Mouse (Mus musculus): ENCODE measurements at regions not wholly inside any gene's neighbourhood (a gene's known extent, or its start where the extent isn't known, plus 50 kb on each side); places are given as distances from the start of the nearest gene placed in this dataset.

DNA sequence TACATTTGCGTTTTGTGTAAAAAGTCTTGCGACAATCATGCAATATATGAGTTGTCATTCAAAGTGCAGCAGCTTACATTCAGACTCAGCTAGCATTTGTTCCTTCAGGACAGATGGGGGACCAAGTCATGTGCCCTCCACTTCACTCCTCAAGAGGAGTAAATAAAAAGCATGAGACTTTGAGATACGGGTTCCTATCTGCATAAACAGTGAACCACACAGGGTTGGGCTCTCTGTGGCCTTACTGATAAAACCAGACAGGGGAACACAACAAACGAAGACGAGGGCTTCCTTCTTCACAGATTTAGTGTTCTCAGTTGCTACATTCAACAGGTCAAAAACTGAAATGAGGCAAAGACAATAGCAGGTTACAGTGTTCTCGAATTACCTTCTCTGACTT lies 283.1 kb upstream of the Irx4 start:
- Histone ChIP-seq H3K4me1 (ENCODE audit: control insufficient read depth in 1 of 2, insufficient read depth in 2 of 2) (no peaks in the 10 kb centered on the region), H3K36me3 (replicated peaks in 1 of 2; ENCODE audit: control insufficient read depth in 1 of 2, insufficient read depth in 1 of 2, low read length in 1 of 2) (no peaks in the 10 kb centered on the region), H3K4me2 (ENCODE audit: insufficient read depth, low read depth, poor library complexity, severe bottlenecking) (no peak overlapping the region), H3K9ac (ENCODE audit: insufficient read depth, low read depth) (no peak overlapping the region), H3K27me3 (replicated peaks) (no peaks in the 10 kb centered on the region), H3K4me3 (replicated peaks in 1 of 3; ENCODE audit: low read depth in 2 of 3, low read length in 2 of 3, poor library complexity in 1 of 3) (no peak overlapping the region), H3K79me2 (replicated peaks; ENCODE audit: control insufficient read depth, extremely low read depth, insufficient read depth, poor library complexity, severe bottlenecking) (no peaks in the 10 kb centered on the region), H3K27ac (ENCODE audit: insufficient read depth, low read depth) (no peak overlapping the region), H3K9me3 (replicated peaks; ENCODE audit: low read length) (peaks cover 86% of the 10 kb centered on the region)
- in situ Hi-C loops (cut with MboI; ENCODE audit: low pct_ligation_motif_present, low pct_unique_long_range_greater_than_20kb, low sequenced_read_pairs), result no loop called here
- TF ChIP-seq MAX (IDR thresholded peaks at IDR 0.05; ENCODE audit: low read length), result no peak
- no peak for TF ChIP-seq PAX5 (IDR thresholded peaks at IDR 0.05; ENCODE audit: low read length)
- TF ChIP-seq NELFE (IDR thresholded peaks at IDR 0.05; ENCODE audit: low read depth, low read length), result no peak
- no peak for TF ChIP-seq MAFK (IDR thresholded peaks at IDR 0.05; ENCODE audit: insufficient replicate concordance, low read length)
- TF ChIP-seq ETS1 (conservative IDR thresholded peaks at IDR 0.05; ENCODE audit: low read depth, low read length), result no peak
- no peak for TF ChIP-seq CTCF (conservative IDR thresholded peaks at IDR 0.05 in 1 of 2, IDR thresholded peaks at IDR 0.05 in 1 of 2; ENCODE audit: low read depth in 2 of 2, low read length in 2 of 2)
- TF ChIP-seq MXI1 (IDR thresholded peaks at IDR 0.05; ENCODE audit: low read depth, low read length), result no peak
- TF ChIP-seq USF2 (conservative IDR thresholded peaks at IDR 0.05; ENCODE audit: low read depth, low read length), result no peak
- TF ChIP-seq BHLHE40 (IDR thresholded peaks at IDR 0.05; ENCODE audit: low read depth, low read length), result no peak
- no peak for TF ChIP-seq ZC3H11A (IDR thresholded peaks at IDR 0.05; ENCODE audit: low read depth, low read length)
- no peak for TF ChIP-seq ZKSCAN1 (IDR thresholded peaks at IDR 0.05; ENCODE audit: borderline replicate concordance, low read depth, low read length)
- TF ChIP-seq JUND (conservative IDR thresholded peaks at IDR 0.05; ENCODE audit: low read depth, low read length), result no peak
- no peak for TF ChIP-seq ELF1 (IDR thresholded peaks at IDR 0.05; ENCODE audit: low read depth, low read length)
- no peak for TF ChIP-seq MYC (IDR thresholded peaks at IDR 0.05; ENCODE audit: low read depth, low read length)
- TF ChIP-seq JUN (IDR thresholded peaks at IDR 0.05; ENCODE audit: insufficient read depth, low read depth, low read length), result no peak
- no peak for TF ChIP-seq ZNF384 (IDR thresholded peaks at IDR 0.05; ENCODE audit: low read depth, low read length)
- dilution Hi-C loops (cut with MboI; ENCODE audit: extremely low pct_ligation_motif_present, extremely low pct_unique_long_range_greater_than_20kb, low sequenced_read_pairs), result no loop called here
- no peak for DNase-seq (ENCODE audit: extremely low read depth)

DNA sequence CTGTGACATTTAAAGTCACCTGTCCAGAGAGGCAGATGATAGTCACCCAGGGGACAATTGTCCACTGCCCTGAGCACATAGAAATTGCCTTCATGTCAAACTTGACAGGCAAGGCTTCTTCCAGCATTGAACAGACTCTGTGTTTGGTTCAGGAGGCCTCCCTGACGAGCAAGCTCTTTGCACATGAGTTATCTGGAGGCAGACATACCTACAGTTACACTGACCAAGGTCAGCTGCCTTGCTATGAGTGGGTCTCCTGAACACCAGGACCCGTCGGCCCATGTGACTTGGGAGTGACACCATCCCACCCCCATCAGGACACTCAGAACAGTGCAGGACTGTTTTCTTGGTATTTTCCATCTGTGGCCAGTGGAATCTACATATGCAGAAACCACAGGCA lies 282.3 kb upstream of the Irx4 start:
- DNase-seq (ENCODE audit: extremely low read depth), result no peak
- dilution Hi-C loops (cut with MboI; ENCODE audit: extremely low pct_ligation_motif_present, extremely low pct_unique_long_range_greater_than_20kb, low sequenced_read_pairs), result no loop called here

More for the DNA sequence above, 282.3 kb upstream of the Irx4 start:
- Histone ChIP-seq H3K79me2 (replicated peaks; ENCODE audit: control insufficient read depth, extremely low read depth, insufficient read depth, poor library complexity, severe bottlenecking) (no peaks in the 10 kb centered on the region), H3K9ac (ENCODE audit: insufficient read depth, low read depth) (no peak overlapping the region), H3K4me2 (ENCODE audit: insufficient read depth, low read depth, poor library complexity, severe bottlenecking) (no peak overlapping the region), H3K4me1 (ENCODE audit: control insufficient read depth in 1 of 2, insufficient read depth in 2 of 2) (no peaks in the 10 kb centered on the region), H3K9me3 (replicated peaks; ENCODE audit: low read length) (peaks cover 82% of the 10 kb centered on the region), H3K36me3 (replicated peaks in 1 of 2; ENCODE audit: control insufficient read depth in 1 of 2, insufficient read depth in 1 of 2, low read length in 1 of 2) (no peaks in the 10 kb centered on the region), H3K4me3 (replicated peaks in 1 of 3; ENCODE audit: low read depth in 2 of 3, low read length in 2 of 3, poor library complexity in 1 of 3) (no peak overlapping the region), H3K27ac (ENCODE audit: insufficient read depth, low read depth) (no peak overlapping the region), H3K27me3 (replicated peaks) (no peaks in the 10 kb centered on the region)
- in situ Hi-C loops (cut with MboI; ENCODE audit: low pct_ligation_motif_present, low pct_unique_long_range_greater_than_20kb, low sequenced_read_pairs), result no loop called here
- TF ChIP-seq USF1 (IDR thresholded peaks at IDR 0.05; ENCODE audit: low read depth, low read length) (no peak), JUN (IDR thresholded peaks at IDR 0.05; ENCODE audit: insufficient read depth, low read depth, low read length) (no peak), SMC3 (IDR thresholded peaks at IDR 0.05; ENCODE audit: low read depth, low read length) (no peak), NELFE (IDR thresholded peaks at IDR 0.05; ENCODE audit: low read depth, low read length) (no peak), ZNF384 (IDR thresholded peaks at IDR 0.05; ENCODE audit: low read depth, low read length) (no peak), HCFC1 (IDR thresholded peaks at IDR 0.05; ENCODE audit: low read depth, low read length) (no peak), RAD21 (IDR thresholded peaks at IDR 0.05; ENCODE audit: low read depth, low read length) (no peak), ZC3H11A (IDR thresholded peaks at IDR 0.05; ENCODE audit: low read depth, low read length) (no peak), KAT2A (IDR thresholded peaks at IDR 0.05; ENCODE audit: insufficient replicate concordance, low read length) (no peak), PAX5 (IDR thresholded peaks at IDR 0.05; ENCODE audit: low read length) (no peak), POLR2AphosphoS2 (IDR thresholded peaks at IDR 0.05; ENCODE audit: low read depth, low read length) (no peak), NRF1 (IDR thresholded peaks at IDR 0.05; ENCODE audit: low read depth, low read length) (no peak), MXI1 (IDR thresholded peaks at IDR 0.05; ENCODE audit: low read depth, low read length) (no peak), ZMIZ1 (IDR thresholded peaks at IDR 0.05; ENCODE audit: low read depth, low read length) (no peak), JUND (conservative IDR thresholded peaks at IDR 0.05; ENCODE audit: low read depth, low read length) (no peak), BHLHE40 (IDR thresholded peaks at IDR 0.05; ENCODE audit: low read depth, low read length) (no peak), E2F4 (IDR thresholded peaks at IDR 0.05; ENCODE audit: insufficient replicate concordance, low read depth, low read length) (no peak)

All from CH12.LX (cell line).